Mouse (Mus musculus) kidney, adult 2 months (tissue): ENCODE data around the gene Myh4.

Experiments
- CTCF ChIP-seq: fragments of 200-500 bp; conservative IDR thresholded peaks from 2 replicates; pipeline ENCODE4 v1.5.1; 2011; ENCODE audit warnings: low read depth, mild to moderate bottlenecking, control low read depth, low read length, moderate library complexity, mixed read lengths; ENCODE audit not compliant: insufficient read depth, insufficient read length
- POLR2A ChIP-seq: fragments of 200-500 bp; IDR thresholded peaks from one replicate; pipeline ENCODE4 v1.6.1; 2011; ENCODE audit warnings: low read depth, low read length, control low read depth

GRCm38 (mm10) chr11:67199321-67199720 lies 38.5 kb upstream of the Myh4 start:
- TF ChIP-seq CTCF, result no peak
- no peak for TF ChIP-seq POLR2A
